Mouse (Mus musculus) CH12.LX (cell line): ENCODE measurements around the gene Zfyve1.

Source experiments
- E2F4 ChIP-seq: IDR thresholded peaks from 2 replicates; pipeline ENCODE4 v1.6.1; 2011; ENCODE audit warnings: low read depth, low read length, improper control_type of control experiment; ENCODE audit not compliant: insufficient replicate concordance
- ZNF384 ChIP-seq: IDR thresholded peaks from 2 replicates; pipeline ENCODE4 v1.6.1; 2012; ENCODE audit warnings: low read depth, low read length, improper control_type of control experiment, inconsistent platforms

DNA sequence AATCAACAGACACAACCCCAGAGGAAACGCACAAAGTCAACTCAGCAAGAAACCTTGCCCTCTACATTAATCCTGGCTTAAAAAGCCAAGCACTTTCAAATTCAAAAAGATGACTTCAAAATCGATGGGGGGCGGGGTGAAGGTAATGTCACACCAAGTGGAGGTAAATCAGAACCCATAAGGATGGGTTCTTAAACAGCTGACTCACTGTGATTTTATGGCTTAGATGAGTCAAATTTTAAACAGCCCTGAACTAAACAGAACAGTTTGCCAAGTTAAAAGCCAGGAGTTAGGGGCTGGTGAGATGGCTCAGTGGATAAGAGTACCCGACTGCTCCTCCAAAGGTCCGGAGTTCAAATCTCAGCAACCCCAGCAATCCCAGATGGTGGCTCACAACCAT, 10.4 kb downstream of the Zfyve1 start:
- TF ChIP-seq ZNF384 (no peak), E2F4 (no peak)
